Mouse (Mus musculus): ENCODE results near the gene Usp19.

Usp19 gene

DNA sequence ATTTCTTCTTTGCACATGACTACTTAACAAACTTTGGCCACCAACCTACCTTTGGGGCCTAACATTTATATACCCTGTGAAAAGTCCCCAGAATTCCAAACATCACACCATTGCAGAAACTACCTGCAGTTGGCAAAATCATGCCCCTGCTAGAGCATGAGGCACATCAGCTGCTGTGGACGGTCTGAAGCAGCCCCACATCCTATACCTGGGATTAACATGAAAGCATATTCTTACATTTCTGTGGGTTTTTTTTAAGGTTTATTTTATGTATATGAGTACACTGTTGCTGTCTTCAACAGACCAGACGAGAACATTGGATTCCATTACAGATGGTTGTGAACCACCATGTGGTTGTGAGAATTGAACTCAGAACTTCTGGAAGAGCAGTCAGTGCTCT is 24.2 kb upstream of the Usp19 start:
- no peak for DNase-seq (ENCODE audit: low read depth, low spot score)

DNA sequence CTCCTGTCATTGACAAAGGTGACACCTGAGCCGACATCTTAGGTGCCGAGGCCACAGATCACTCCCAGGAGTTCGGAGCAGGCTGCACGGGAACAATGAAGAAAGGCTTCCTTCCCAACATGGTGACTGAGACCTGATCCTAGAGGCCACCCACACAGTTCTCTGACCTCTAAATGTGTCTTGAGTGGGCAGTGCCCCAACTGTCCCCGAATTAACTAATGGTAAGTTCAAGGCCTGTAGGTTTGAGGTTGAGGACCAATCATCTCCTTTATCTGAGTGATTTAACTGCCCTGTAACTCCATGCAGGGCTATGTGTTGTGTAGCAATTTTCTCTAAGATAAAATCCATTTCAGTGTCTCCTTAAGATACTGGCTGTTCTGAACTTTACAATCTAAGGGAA is 21.0 kb upstream of the Usp19 start:
- DNase-seq (ENCODE audit: low read depth, low spot score), result no peak

DNA sequence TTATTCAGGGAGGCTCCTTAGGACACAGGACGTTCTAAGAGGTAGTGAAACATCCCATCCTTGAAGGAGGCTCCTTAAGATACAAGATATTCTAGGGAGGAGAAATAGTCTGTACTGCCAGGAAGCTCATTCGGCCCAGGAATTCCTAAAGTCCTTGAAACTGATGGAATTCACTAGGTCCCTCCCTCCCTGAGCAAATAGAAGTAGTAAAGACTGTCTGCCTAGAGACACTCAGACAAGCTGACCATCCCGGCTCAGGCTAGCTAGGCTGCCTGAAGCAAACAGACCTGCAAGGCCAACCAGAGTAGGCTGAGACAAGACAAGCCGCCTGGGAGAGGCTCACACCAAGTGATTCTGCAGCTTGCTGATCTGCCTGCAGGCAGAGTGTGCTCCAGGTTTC is 20.6 kb upstream of the Usp19 start:
- no peak for DNase-seq (ENCODE audit: low read depth, low spot score)

DNA sequence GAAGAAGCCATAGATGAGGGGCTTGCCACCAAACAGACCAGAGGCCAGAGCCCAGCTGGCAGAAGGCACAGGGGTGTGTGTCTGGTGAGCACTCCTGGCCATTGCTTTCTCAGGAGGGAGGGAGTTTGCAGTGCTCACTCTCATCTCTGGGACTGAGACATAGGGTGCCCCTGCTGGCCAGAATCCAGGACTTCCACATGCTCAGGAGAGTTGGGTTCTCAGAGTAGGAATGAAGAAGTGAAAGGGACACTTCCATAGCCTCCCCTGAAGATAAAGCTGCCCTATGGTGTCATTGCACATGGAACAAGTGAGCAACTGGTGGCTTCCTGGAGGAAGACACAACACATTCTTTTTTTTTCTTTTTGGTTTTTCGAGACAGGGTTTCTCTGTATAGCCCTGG is 15.9 kb upstream of the Usp19 start:
- no peak for DNase-seq (ENCODE audit: low read depth, low spot score)

DNA sequence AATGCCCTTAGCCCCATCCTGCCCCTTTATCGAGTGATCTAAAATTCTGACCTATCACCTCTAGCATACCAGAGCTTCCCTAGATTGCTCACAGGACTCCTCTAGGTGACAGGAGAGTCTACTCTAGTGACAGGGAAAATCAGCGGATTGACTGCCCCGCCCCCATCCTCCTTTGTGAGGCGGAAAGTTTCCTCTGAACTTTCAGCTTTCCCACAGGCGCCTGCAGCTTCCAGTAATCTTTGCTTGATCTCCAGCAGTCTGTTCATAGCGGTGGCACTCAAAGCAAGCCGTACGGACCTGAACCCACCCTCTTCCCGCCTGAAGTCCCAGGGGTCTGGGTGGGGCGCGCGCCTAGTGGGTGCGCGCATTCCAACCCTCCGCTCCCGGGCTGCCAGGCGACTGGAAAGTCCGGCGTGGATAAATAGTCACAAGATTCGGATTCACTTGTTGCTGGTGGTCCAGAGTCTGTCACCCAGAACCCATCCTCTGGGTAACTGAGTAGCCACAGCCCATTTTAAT is 11.7 kb upstream of the Usp19 start:
- DNase-seq (ENCODE audit: low read depth, low spot score), result no peak

DNA sequence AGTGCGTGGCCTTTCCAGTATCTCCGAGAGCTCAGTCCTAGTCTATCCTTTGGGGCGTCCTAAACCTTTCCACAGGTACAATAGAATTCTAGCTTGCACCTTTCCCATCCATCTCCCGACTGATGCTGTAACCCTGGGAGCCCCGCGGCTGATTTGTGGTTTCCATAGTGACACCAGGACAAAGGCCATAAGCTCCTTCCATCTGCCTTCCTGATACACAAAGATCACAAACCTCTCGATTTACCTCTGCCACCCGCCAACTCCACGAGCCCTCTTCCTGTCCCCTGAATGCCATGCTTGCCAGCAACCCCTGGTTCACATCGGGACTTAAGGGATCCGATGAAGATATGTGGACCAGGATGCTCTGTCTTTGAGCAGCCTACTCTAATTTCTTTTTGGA is 11.2 kb upstream of the Usp19 start:
- DNase-seq (ENCODE audit: low read depth, low spot score), result no peak

DNA sequence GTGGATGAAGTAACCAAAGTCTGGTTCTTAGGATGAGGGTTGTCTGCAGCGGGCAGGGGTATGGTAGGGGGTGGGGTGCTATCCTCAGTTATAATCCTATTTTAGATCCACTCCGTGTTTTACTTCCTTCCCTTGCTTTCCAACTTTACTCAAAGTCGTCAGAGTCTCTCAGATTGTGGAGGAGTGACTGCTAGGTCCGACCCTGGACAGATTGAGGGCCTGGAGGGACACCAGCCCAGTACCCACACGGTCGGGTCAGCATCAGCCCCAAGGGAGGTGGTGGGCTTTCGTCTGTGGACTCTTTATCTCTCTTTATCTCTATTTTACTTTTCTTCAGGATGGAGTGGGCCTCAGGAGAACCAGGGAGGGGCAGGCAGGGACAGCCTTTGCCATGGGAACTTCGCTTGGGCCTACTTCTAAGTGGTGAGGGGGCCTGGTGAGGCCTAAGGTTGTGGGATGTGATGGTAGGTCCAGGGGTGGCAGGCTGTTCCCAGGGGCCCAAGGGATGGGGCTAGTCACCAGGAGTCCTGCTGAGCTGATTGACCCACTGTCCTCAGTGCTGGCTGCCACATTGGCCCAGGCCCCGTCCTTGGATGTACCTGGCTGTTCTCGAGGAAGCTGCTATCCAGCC is 10.6 kb upstream of the Usp19 start, which contains the start of gene Lamb2:
Gene Lamb2 (plus strand): TSS at position 16 of the 631 bp plus-strand sequence.
- no peak for DNase-seq (ENCODE audit: low read depth, low spot score)

DNA sequence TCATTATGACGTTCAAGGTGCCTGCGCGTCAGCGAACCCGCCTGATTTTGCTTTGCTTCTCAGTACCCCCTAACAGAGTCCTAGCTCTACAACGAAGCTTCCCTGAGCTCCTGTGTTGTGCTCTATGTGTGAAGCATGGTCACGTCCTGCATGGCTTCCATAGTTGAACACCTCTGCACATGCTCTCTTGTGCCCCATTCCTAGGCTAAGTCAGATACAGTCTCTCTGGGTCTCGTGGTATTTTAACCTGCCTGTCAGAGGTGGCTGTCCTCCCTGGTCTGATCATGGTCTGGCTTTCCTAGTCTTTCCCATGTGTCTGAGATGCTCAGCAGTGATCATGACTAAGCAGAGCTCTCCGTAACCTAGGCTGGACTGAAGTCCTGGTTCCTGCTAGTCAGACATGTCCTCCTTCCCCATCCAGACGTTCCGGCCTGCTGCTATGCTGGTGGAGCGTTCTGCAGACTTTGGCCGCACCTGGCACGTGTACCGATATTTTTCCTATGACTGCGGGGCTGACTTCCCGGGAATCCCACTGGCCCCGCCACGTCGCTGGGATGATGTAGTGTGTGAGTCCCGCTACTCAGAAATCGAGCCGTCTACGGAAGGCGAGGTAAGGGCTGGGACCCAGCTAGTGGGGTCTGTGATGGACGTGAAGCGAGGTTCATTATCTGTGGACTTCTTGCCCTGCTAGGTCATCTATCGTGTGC is 9.4 kb upstream of the Usp19 start:
- DNase-seq (ENCODE audit: low read depth, low spot score), result no peak

DNA sequence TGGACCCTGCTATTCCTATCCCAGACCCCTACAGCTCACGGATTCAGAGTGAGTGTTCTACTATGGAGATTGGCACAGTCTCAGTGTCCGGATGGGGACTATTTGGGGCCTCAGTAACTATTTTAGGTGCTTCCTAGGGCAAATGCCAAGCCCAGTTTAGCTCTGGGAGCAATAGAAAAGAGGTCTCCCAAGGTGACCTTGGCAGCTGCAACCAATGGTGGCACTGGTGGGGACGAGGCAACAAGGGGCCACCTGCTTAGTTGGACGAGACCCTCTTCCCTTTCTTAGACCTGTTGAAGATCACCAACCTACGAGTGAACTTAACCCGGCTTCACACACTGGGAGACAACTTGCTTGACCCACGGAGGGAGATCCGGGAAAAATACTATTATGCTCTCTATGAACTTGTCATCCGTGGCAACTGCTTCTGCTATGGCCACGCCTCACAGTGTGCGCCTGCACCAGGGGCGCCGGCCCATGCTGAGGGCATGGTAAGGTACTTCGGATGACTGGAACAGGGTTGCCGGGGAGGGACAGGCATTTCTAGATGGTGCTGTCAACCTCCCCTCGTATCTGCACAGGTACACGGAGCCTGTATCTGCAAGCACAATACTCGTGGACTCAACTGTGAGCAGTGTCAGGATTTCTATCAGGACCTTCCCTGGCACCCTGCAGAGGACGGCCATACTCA is 8.7 kb upstream of the Usp19 start:
- no peak for DNase-seq (ENCODE audit: low read depth, low spot score)

DNA sequence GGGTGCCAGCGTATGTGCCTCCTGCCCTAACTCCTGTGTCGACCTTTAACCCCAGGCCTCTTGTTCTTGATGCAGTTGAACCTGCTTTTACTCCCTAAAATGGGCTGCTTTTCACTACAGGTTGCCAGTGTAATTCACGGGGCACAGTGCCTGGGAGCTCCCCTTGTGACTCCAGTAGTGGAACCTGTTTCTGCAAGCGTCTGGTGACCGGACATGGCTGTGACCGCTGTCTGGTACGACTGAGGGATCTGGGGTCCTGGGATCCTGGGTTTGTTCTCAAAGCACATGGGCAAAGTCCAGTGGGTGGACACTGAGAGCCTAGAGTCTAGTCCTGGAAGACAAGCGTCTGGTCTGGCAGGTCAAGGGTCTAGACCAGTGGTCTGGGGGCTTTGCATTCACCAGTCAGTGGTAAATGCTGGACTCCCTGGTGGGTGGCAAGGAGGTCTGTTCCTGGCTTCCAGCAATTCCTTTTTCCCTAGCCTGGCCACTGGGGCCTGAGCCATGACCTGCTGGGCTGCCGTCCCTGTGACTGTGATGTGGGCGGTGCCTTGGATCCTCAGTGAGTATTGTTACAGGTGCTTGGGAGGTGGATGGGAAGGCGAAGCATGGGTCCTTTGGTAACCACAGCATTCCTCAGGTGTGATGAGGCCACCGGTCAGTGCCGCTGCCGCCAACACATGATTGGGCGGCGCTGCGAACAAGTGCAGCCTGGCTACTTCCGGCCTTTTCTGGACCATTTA is 7.2 kb upstream of the Usp19 start:
- no peak for DNase-seq (ENCODE audit: low read depth, low spot score)

DNA sequence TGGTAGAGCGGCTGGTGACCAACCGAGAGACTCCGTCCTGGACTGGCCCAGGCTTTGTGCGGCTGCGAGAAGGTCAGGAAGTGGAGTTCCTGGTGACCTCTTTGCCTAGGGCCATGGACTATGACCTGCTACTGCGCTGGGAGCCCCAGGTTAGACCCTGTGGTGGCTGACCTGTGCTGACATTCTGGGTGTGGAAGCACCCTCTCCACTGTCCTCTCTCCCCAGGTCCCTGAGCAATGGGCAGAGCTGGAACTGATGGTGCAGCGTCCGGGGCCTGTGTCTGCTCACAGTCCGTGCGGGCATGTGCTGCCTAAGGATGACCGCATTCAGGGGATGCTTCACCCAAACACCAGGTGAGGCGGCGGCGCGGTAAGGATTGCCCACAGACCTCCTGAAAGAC is 6.4 kb upstream of the Usp19 start:
- no peak for DNase-seq (ENCODE audit: low read depth, low spot score)

DNA sequence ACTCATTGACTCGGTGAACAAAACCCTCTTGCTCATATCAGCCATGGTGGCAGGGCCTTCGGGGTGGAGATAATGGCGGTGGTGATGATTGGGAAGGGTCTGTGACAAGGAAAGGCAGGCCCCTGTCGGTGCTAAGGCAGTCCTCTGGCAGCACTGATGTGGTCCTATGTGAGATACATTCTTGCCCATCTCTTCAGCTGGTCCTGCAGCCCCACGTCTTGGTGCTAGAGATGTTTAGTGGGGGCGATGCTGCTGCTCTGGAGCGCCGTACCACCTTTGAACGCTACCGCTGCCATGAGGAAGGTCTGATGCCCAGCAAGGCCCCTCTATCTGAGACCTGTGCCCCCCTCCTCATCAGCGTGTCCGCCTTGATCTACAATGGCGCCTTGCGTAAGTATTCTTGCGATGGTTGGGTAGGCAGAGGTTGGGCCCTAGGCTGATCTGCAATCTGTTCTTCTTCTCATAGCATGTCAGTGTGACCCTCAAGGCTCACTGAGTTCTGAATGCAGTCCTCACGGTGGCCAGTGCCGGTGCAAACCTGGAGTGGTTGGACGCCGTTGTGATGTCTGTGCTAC is 5.0 kb upstream of the Usp19 start:
- DNase-seq (ENCODE audit: low read depth, low spot score), result no peak

DNA sequence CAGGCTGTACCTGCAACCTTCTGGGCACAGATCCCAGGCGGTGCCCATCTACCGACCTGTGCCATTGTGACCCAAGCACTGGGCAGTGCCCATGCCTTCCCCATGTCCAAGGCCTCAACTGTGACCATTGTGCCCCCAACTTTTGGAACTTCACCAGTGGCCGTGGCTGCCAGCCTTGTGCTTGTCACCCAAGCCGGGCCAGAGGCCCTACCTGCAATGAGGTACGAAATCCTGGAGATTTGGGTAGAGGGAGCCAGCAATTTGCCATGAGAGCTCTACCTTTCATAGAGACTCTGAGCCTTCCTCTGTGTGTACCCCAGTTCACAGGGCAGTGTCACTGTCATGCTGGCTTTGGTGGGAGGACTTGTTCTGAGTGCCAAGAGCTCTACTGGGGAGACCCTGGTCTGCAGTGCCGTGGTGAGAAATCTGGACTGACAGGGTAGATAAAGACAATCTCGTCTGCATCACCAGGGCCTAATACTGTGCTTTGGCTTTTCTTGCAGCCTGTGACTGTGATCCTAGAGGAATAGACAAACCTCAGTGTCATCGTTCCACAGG is 3.4 kb upstream of the Usp19 start:
- DNase-seq (ENCODE audit: low read depth, low spot score), result no peak

DNA sequence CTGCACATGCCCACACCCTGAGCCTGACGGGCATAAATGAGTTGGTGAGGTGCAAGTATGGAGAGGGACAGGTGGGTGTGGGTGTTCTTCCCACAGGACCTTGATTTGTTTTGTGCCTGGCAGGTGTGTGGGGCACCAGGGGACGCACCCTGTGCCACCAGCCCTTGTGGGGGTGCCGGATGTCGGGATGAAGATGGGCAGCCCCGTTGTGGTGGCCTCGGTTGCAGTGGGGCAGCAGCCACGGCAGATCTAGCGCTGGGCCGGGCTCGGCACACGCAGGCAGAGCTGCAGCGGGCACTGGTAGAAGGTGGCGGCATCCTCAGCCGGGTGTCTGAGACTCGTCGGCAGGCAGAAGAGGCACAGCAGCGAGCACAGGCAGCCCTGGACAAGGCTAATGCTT is 2.0 kb upstream of the Usp19 start:
- DNase-seq (ENCODE audit: low read depth, low spot score), result no peak

DNA sequence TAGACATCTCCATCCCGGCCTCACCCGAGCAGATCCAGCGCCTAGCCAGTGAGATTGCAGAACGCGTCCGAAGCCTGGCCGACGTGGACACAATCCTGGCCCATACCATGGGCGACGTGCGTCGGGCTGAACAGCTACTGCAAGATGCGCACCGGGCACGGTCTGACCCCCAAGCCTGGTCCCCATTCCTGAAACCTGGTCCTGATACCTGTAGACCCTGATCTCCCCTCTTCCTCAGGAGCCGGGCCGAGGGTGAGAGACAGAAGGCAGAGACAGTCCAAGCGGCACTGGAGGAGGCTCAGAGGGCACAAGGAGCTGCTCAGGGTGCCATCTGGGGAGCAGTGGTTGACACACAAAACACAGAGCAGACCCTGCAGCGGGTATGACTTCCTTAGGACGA is 1.2 kb upstream of the Usp19 start:
- no peak for DNase-seq (ENCODE audit: low read depth, low spot score)

DNA sequence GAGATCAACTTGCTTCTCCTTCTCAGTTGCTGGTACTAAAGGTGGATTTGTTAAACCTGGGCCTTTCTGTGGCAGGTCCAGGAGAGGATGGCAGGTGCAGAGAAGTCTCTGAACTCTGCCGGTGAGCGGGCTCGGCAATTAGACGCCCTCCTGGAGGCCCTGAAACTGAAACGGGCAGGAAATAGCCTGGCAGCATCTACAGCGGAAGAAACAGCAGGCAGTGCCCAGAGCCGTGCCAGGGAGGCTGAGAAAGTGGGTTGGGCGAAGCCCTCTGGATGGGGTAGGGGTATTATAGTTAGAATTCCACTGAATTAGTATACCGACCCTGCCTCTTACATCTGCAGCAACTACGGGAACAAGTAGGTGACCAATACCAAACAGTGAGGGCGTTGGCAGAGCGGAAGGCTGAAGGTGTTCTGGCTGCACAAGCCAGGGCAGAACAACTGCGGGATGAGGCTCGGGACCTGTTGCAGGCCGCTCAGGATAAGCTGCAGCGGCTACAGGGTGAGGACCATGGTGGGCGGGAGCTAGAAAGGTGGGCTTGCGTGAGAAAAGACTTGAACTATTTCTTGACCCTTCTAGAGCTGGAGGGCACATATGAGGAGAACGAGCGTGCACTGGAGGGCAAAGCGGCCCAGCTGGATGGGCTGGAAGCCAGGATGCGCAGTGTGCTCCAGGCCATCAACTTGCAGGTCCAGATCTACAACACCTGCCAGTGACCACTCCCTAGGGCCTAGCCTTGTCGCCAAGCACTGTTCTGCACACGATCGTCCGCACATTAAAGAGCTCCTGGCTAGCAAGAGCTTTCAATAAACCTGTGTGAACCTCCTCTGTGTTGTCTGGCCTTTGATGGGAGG is 472 bp upstream of the Usp19 start:
- no peak for DNase-seq (ENCODE audit: low read depth, low spot score)

DNA sequence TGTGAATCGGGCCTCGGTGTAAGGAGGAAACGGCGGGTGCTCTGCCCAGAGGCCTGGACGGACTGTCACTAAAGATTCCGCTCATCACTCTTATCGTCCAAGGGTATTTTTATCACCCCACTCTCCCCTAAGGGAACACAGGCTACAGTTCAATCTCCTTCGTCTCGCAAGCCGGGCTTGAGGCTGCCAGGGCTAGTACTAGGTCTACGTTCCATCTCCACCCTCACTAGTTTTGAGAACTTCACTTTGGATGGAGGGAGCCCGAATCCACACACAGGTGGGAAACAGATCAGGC is 831 bp downstream of the Usp19 start:
- DNase-seq (ENCODE audit: low read depth, low spot score), result no peak

DNA sequence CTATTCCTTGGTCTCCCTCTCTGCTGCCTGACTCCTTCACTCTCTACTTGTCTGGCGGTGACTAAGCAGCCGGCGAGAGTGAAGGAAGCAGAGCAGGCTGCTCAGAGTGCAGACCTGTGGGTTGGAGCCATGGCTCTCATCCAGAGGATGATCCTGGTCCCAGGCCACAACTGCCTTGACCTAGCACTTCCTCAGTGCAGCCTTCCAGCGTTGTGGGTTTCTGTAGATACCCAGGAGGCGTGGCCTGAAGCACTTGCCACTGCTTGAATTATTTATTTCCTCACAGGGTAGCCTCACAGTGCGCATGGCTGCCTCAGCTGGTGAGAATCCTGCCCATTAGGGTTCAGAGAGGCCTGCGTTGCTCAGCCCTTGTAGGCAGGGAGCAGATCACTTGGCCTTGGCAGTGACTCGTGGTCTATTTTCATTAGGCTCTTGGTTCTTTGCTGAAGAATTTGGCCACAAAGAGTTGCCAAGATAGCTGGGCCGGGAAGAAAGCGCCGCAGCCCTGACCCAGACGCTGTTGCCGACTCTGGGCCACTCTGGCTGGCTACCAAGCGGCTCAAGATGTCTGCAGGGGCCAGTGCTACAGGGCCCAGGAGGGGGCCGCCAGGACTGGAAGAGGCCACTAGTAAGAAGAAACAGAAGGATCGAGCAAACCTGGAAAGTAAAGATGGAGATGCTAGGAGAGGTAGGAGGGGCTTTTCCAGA is 1.8 kb downstream of the Usp19 start:
- DNase-seq (ENCODE audit: low read depth, low spot score), result no peak

DNA sequence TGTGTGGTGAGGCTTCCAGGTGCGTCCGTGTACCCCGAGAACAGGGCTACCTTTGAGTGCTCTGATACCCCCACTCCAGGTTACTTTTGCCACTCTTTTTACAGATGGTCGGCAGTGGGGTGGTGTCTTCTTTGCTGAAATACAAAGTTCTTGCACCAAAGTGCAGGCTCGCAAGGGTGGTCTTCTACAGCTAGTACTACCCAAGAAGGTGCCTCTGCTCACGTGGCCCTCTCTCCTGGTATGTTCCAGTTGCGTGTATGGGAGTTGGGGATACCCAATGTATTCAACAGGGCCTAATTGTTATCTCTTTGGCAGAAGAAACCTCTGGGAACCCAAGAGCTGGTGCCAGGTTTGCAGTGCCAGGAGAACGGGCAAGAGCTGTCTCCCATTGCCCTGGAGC is 2.8 kb downstream of the Usp19 start:
- no peak for DNase-seq (ENCODE audit: low read depth, low spot score)

All from retina, adult 2 months (tissue).